Mouse (Mus musculus) brain, embryonic 14.5 days (tissue): Measurements from ENCODE around the gene Lemd2. TPM values are rescaled to one million over a fixed set of nuclear protein-coding genes. Genes with fewer than 3 reads are reported as not detected.

Source experiments
- DNase-seq: peaks from one replicate; pipeline ENCODE4 v3.0.0-alpha.2; 2011; ENCODE audit warnings: low read depth
- CTCF ChIP-seq: fragments of 200-500 bp; IDR thresholded peaks from 2 replicates; pipeline ENCODE4 v1.5.1; 2012; ENCODE audit warnings: inconsistent platforms, mild to moderate bottlenecking, moderate library complexity, borderline replicate concordance; ENCODE audit not compliant: insufficient read depth, insufficient read length; ENCODE audit errors: extremely low read depth
- POLR2A ChIP-seq: fragments of 200-500 bp; IDR thresholded peaks from 2 replicates; pipeline ENCODE4 v1.6.1; 2012; ENCODE audit warnings: mild to moderate bottlenecking, inconsistent platforms, borderline replicate concordance; ENCODE audit not compliant: poor library complexity, insufficient read depth, insufficient read length, severe bottlenecking; ENCODE audit errors: extremely low read depth
- polyA plus RNA-seq: library from polyadenylated mRNA; depleted of rRNA; stranded (reverse); fragments of >200 nt; gene quantifications from 2 replicates; pipeline ENCODE4 v1.2.3, GENCODE M21; 2012

Gene Lemd2
- polyA plus RNA-seq, 1 experiment: 117 TPM

- no peak for DNase-seq
- TF ChIP-seq CTCF: no peak
- no peak for TF ChIP-seq POLR2A
Observed at GRCm38 (mm10) chr17:27167545-27167944, 36.7 kb downstream of the Lemd2 start, which contains the start of gene Ip6k3. Ip6k3 (minus strand) TSS chr17:27167795.

DNA sequence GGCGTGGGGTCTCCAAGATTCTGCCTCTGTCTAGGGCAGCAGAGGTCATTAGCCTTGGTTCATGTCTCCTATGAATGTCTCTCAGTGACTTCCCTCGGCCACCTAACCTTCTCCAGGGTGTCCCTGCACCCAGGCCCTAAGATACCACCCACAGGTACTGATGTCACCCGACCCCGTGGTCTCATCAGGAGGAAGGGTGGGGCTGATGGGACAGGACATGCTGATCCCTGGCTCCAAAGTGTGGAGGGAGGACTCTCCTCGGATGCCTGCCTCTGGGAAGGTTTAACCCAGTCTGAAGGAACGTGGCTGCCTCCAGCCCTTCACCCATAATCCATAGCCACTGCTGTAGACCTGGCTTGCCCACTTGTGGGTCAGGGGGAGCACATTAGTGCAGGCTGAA is 37.4 kb downstream of the Lemd2 start:
- TF ChIP-seq POLR2A: no peak
- TF ChIP-seq CTCF: no peak
- no peak for DNase-seq

- TF ChIP-seq CTCF (peak; percentile 75), POLR2A (no peak)
- DNase-seq: peak; percentile 74
Observed at GRCm38 (mm10) chr17:27165054-27165773, 39.1 kb downstream of the Lemd2 start.

DNA sequence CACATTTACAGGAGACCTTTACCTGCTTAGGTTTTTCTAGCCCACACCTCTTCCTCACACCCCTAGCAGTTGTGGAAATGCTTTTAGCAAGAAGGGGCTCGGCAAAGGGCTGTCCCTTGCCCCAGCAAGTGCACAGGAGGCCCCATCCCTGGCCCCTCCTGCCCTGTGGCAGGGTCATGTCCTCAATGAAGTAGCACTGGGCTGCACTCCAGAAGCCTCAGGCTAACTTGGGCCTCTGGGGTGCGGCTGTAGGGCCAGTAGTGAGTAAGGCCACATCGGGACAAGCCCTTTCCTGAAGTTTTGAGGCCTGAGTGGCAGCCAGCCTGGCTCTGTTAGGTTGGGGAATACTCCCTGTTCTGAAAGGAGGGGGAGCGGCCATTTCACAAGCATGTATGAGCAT is 43.4 kb downstream of the Lemd2 start:
- DNase-seq: no peak
- no peak for TF ChIP-seq CTCF
- TF ChIP-seq POLR2A: no peak

GRCm38 (mm10) chr17:27159169-27159568 is 45.1 kb downstream of the Lemd2 start:
- TF ChIP-seq POLR2A (no peak), CTCF (no peak)
- no peak for DNase-seq

GRCm38 (mm10) chr17:27158439-27158838 is 45.8 kb downstream of the Lemd2 start:
- no peak for DNase-seq
- TF ChIP-seq CTCF (no peak), POLR2A (no peak)

DNA sequence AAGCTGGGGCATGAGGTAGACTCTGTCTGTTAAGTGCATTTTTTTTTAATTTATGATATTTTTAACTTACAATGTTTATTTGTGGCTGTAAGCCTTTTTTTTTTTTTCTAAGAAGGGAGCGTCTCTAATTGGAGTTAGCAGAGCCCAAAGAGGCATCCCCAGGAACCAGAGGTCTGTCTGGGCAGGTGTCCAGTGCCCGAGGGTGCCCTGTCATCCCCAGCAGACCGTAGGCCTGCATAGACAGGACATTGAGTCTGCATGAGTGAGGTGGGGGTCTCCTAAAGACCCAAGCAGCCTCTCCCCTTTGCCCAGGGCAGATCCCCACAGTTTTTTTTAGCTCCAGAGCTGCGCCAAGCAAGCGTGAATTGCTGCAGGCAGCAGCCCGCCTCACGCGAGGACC is 48.5 kb downstream of the Lemd2 start:
- no peak for DNase-seq
- TF ChIP-seq POLR2A: no peak
- no peak for TF ChIP-seq CTCF

DNA sequence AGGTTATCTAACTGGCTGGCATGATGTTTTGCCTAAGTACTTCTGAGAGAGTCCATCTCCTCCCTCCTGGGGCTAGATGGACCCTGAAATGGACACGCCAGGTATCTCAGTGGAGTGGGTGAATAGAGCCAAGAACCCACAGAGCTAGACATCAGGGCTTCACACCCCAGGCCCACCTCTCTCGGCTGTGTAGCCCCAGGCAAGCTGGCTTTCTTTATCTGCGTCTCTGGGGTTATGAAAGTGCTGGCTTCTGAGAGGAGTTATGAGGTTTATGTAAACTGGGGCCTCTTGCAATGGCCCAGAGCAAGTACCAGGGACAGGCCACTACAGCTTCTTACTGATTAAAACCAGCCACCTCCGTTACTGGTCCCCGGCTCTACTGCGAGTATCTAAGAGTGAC is 49.4 kb downstream of the Lemd2 start:
- no peak for DNase-seq
- TF ChIP-seq CTCF (no peak), POLR2A (no peak)

- TF ChIP-seq POLR2A (no peak), CTCF (no peak)
- no peak for DNase-seq
Observed at GRCm38 (mm10) chr17:27154256-27154655, 50.0 kb downstream of the Lemd2 start.

DNA sequence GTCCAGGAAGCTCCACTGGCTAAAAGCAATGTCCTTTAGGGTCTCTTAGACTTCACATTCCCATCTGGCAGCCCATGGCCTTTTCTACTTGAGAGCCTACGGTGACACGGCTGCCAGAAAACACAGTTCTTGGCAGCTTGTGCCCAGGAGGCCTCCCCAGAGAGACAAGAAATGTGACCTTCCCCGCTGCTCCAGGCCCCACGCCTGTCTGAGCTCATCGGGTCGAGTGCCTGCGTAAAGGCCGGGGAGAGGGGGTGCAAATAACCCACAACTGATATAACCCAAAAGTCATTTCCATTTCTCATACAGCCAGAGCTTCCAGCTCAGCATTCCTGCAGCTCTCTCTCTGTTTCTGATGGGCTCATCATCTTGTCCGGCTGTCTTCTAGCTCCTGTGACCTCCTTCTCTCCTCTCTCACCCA is 50.5 kb downstream of the Lemd2 start:
- TF ChIP-seq POLR2A (no peak), CTCF (no peak)
- DNase-seq: no peak

GRCm38 (mm10) chr17:27152976-27153723 is 51.1 kb downstream of the Lemd2 start:
- DNase-seq: no peak
- TF ChIP-seq CTCF (no peak), POLR2A (no peak)

DNA sequence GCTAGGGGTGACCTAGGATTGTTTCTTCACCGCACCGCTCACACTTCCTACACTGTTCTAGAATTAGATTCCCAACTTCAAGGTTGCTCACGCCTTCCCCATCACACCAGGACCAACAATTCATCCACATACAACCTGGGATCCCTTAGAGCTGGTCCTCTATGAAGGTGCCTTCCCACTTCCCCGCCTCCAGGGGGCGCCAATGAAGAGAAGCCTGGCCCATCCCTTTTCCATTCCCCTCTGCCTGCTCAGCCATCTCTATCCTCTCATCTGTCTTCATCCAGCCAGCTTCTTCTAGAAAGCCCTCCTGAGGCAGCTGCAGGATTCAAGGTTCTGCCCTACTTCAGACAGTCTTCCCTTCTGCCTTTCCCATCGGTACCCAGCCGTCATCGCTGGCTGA is 52.9 kb downstream of the Lemd2 start:
- no peak for DNase-seq
- TF ChIP-seq CTCF (peak; percentile 50), POLR2A (no peak)

GRCm38 (mm10) chr17:27150871-27151270 is 53.4 kb downstream of the Lemd2 start:
- DNase-seq: no peak

More at GRCm38 (mm10) chr17:27150871-27151270, 53.4 kb downstream of the Lemd2 start:
- no peak for TF ChIP-seq POLR2A
- no peak for TF ChIP-seq CTCF
